Mouse (Mus musculus) MEL (cell line): Measurements from ENCODE around the gene Atf7ip. TPM values are rescaled to one million over a fixed set of nuclear protein-coding genes. Genes with fewer than 3 reads are reported as not detected.

Experiments
- DNase-seq: peaks from one replicate; pipeline ENCODE4 v3.0.0; 2011; ENCODE audit warnings: low read depth, low spot score
- H3K27ac ChIP-seq: 2 replicates; pipeline ENCODE4 v1.5.1; 2012; ENCODE audit warnings: low read depth, mild to moderate bottlenecking, control low read depth, low read length, moderate library complexity; ENCODE audit not compliant: control insufficient read depth
- H3K27me3 ChIP-seq, 2 experiments: fragments of 150-350 bp in 1 of 2; sonication (generic) in 1 of 2; 2 replicates each; pipeline ENCODE4 v1.6.1; 2012; ENCODE audit warnings: low read length in 2 of 2, mild to moderate bottlenecking in 2 of 2, improper control_type of control experiment in 1 of 2, moderate library complexity in 1 of 2; ENCODE audit not compliant: insufficient read depth in 2 of 2, control insufficient read depth in 1 of 2
- H3K36me3 ChIP-seq, 2 experiments: 2 replicates each; pipeline ENCODE4 v1.6.1; 2012 to 2014; ENCODE audit warnings: low read length in 2 of 2, improper control_type of control experiment in 1 of 2, inconsistent platforms in 1 of 2, mild to moderate bottlenecking in 1 of 2; ENCODE audit not compliant: insufficient read depth in 2 of 2, control insufficient read depth in 1 of 2
- H3K4me1 ChIP-seq, 2 experiments: fragments of 150-350 bp in 1 of 2; sonication (generic) in 1 of 2; 2 replicates each; pipeline ENCODE4 v1.6.1; 2012; ENCODE audit warnings: low read length in 2 of 2, improper control_type of control experiment in 1 of 2, mild to moderate bottlenecking in 1 of 2; ENCODE audit not compliant: insufficient read depth in 2 of 2, control insufficient read depth in 1 of 2
- H3K4me3 ChIP-seq, 2 experiments: fragments of 150-350 bp in 1 of 2; sonication (generic) in 1 of 2; 2 replicates each; pipeline ENCODE4 v1.5.1; 2012; ENCODE audit warnings: low read depth in 2 of 2, low read length in 2 of 2, mild to moderate bottlenecking in 2 of 2, moderate library complexity in 2 of 2, control low read depth in 1 of 2, improper control_type of control experiment in 1 of 2; ENCODE audit not compliant: control insufficient read depth in 1 of 2, insufficient read depth in 1 of 2
- H3K79me2 ChIP-seq: 2 replicates; pipeline ENCODE4 v1.6.1; 2012; ENCODE audit warnings: mild to moderate bottlenecking, low read length, moderate library complexity; ENCODE audit not compliant: control insufficient read depth, poor library complexity, insufficient read depth
- H3K9ac ChIP-seq: 2 replicates; pipeline ENCODE4 v1.6.1; 2012; ENCODE audit warnings: low read depth, mild to moderate bottlenecking, control low read depth, low read length, moderate library complexity; ENCODE audit not compliant: control insufficient read depth, poor library complexity, severe bottlenecking
- H3K9me3 ChIP-seq: fragments of 150-350 bp; sonication (generic); replicated peaks from 2 replicates; pipeline ENCODE4 v1.6.1; 2012; ENCODE audit warnings: mild to moderate bottlenecking, low read length, improper control_type of control experiment, moderate library complexity; ENCODE audit not compliant: insufficient read depth
- CHD1 ChIP-seq: IDR thresholded peaks from 2 replicates; pipeline ENCODE4 v1.6.1; 2012; ENCODE audit warnings: low read depth, mild to moderate bottlenecking, inconsistent platforms, low read length, improper control_type of control experiment
- CHD2 ChIP-seq: IDR thresholded peaks from 2 replicates; pipeline ENCODE4 v1.6.1; 2011; ENCODE audit warnings: low read length, improper control_type of control experiment
- CTCF ChIP-seq, 3 experiments: IDR thresholded peaks in 2 of 3; conservative IDR thresholded peaks in 1 of 3; 2 replicates each; pipeline ENCODE4 v1.5.1; 2011 to 2012; ENCODE audit warnings: low read length in 3 of 3, low read depth in 2 of 3, mild to moderate bottlenecking in 2 of 3, improper control_type of control experiment in 1 of 3, inconsistent platforms in 1 of 3, mixed read lengths in 1 of 3, moderate library complexity in 1 of 3; ENCODE audit not compliant: control insufficient read depth in 1 of 3, insufficient read depth in 1 of 3, poor library complexity in 1 of 3, severe bottlenecking in 1 of 3
- EP300 ChIP-seq, 2 experiments: IDR thresholded peaks; 2 replicates each; pipeline ENCODE4 v1.6.1; 2011; ENCODE audit warnings: improper control_type of control experiment in 2 of 2, low read length in 2 of 2, low read depth in 1 of 2, mild to moderate bottlenecking in 1 of 2
- JUND ChIP-seq: IDR thresholded peaks from 2 replicates; pipeline ENCODE4 v1.6.1; 2011; ENCODE audit warnings: low read depth, mild to moderate bottlenecking, improper control_type of control experiment, low read length
- MAFK ChIP-seq: IDR thresholded peaks from 2 replicates; pipeline ENCODE4 v1.6.1; 2011; ENCODE audit warnings: low read depth, mild to moderate bottlenecking, low read length, improper control_type of control experiment, borderline replicate concordance
- MAX ChIP-seq: IDR thresholded peaks from 2 replicates; pipeline ENCODE4 v1.6.1; 2011; ENCODE audit warnings: low read length, improper control_type of control experiment
- MXI1 ChIP-seq: IDR thresholded peaks from 2 replicates; pipeline ENCODE4 v1.6.1; 2011; ENCODE audit warnings: mild to moderate bottlenecking, low read depth, low read length, improper control_type of control experiment
- MYB ChIP-seq: IDR thresholded peaks from 2 replicates; pipeline ENCODE4 v1.6.1; 2011; ENCODE audit warnings: mild to moderate bottlenecking, low read depth, low read length, improper control_type of control experiment
- MYC ChIP-seq: IDR thresholded peaks from 2 replicates; pipeline ENCODE4 v1.6.1; 2011; ENCODE audit warnings: low read depth, mild to moderate bottlenecking, low read length, improper control_type of control experiment, moderate library complexity
- POLR2AphosphoS2 ChIP-seq: IDR thresholded peaks from 2 replicates; pipeline ENCODE4 v1.6.1; 2011; ENCODE audit warnings: low read length, improper control_type of control experiment
- RAD21 ChIP-seq: IDR thresholded peaks from 2 replicates; pipeline ENCODE4 v1.6.1; 2011; ENCODE audit warnings: mild to moderate bottlenecking, low read depth, low read length, improper control_type of control experiment
- TAL1 ChIP-seq: IDR thresholded peaks from 2 replicates; pipeline ENCODE4 v1.6.1; 2012; ENCODE audit warnings: mild to moderate bottlenecking, inconsistent platforms, low read length, moderate library complexity, mixed read lengths
- TBP ChIP-seq: IDR thresholded peaks from 2 replicates; pipeline ENCODE4 v1.8.0; 2011; ENCODE audit warnings: low read depth, low read length, improper control_type of control experiment
- TCF12 ChIP-seq: IDR thresholded peaks from 2 replicates; pipeline ENCODE4 v1.6.1; 2014; ENCODE audit warnings: low read depth, mild to moderate bottlenecking, inconsistent platforms, low read length, improper control_type of control experiment, moderate library complexity
- UBTF ChIP-seq: IDR thresholded peaks from 2 replicates; pipeline ENCODE4 v1.6.1; 2012; ENCODE audit warnings: low read depth, mild to moderate bottlenecking, inconsistent platforms, low read length, improper control_type of control experiment, moderate library complexity, borderline replicate concordance; ENCODE audit not compliant: insufficient read depth
- USF1 ChIP-seq: IDR thresholded peaks from 2 replicates; pipeline ENCODE4 v1.6.1; 2014; ENCODE audit warnings: low read depth, mild to moderate bottlenecking, inconsistent platforms, low read length, improper control_type of control experiment, moderate library complexity
- USF2 ChIP-seq, 2 experiments: IDR thresholded peaks; 2 replicates each; pipeline ENCODE4 v1.6.1; 2011 to 2012; ENCODE audit warnings: improper control_type of control experiment in 2 of 2, low read length in 2 of 2, borderline replicate concordance in 1 of 2, inconsistent platforms in 1 of 2, low read depth in 1 of 2, mild to moderate bottlenecking in 1 of 2; ENCODE audit not compliant: insufficient read depth in 1 of 2
- ZMIZ1 ChIP-seq: IDR thresholded peaks from 2 replicates; pipeline ENCODE4 v1.6.1; 2012; ENCODE audit warnings: low read depth, mild to moderate bottlenecking, inconsistent platforms, low read length, improper control_type of control experiment, moderate library complexity
- ZNF384 ChIP-seq: IDR thresholded peaks from 2 replicates; pipeline ENCODE4 v1.6.1; 2012; ENCODE audit warnings: low read depth, mild to moderate bottlenecking, inconsistent platforms, low read length, improper control_type of control experiment
- polyA plus RNA-seq, 2 experiments: library from polyadenylated mRNA; stranded (reverse) in 1 of 2; unstranded in 1 of 2; fragments of >175 nt in 1 of 2; fragments of >200 nt in 1 of 2; gene quantifications; 2 replicates each; pipeline versions ENCODE4 v1.2.1 to v1.2.4; 2012; ENCODE audit warnings: low replicate concordance in 2 of 2, low read depth in 1 of 2; ENCODE audit not compliant: insufficient read length in 2 of 2, insufficient read depth in 1 of 2, missing spikeins in 1 of 2
- total RNA-seq: library from RNA; depleted of rRNA; stranded (reverse); fragments of 300-350 nt; gene quantifications from 2 replicates; pipeline ENCODE4 v1.2.3, GENCODE M21; 2012

The Atf7ip gene
- total and polyA plus RNA-seq, 3 experiments, result 7.3 to 56.1 (median 24.6) TPM

DNA sequence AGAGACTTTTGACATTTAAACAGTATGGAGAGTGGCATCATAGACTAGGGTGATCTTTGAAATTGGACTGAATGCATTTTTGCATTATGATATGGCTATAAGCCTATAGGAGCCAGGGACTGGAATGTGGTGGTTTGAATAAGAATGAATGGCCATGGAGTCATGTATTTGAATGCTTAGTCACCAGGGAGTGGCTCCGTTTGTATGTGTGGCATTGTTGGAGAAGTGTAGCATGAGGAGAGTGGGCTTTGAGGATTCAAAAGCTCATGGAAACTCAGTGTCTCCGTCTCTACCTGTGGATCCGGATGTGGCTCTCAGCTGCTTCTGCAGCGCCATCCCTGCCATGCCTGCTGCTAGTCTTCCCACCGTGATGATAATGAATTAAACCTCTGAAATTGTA is 35.4 kb downstream of the Atf7ip start:
- Histone ChIP-seq H3K9me3 (no peaks in the 10 kb centered on the region), H3K9ac (no peak overlapping the region), H3K27ac (no peak overlapping the region), H3K4me3 (no peak overlapping the region), H3K4me1 (peaks cover 14 to 20% of the 10 kb centered on the region in 2 experiments), H3K79me2 (peaks cover 47% of the 10 kb centered on the region)
- no peak for DNase-seq
- no peak for TF ChIP-seq MYC
- TF ChIP-seq CHD1, result no peak
- TF ChIP-seq MXI1, result no peak
- no peak for TF ChIP-seq RAD21
- no peak for TF ChIP-seq ZNF384
- no peak for TF ChIP-seq UBTF
- TF ChIP-seq MYB, result no peak
- no peak for TF ChIP-seq MAFK
- TF ChIP-seq USF2 (IDR thresholded peaks at IDR 0.05; ENCODE audit: borderline replicate concordance in 1 of 2, insufficient read depth in 1 of 2, low read depth in 1 of 2, low read length in 2 of 2), result no peak
- TF ChIP-seq MAX, result no peak
- TF ChIP-seq JUND, result no peak
- no peak for TF ChIP-seq TAL1
- no peak for TF ChIP-seq TBP
- TF ChIP-seq ZMIZ1, result no peak
- TF ChIP-seq, all 39 proteins: peak for 0
- no peaks in the 10 kb centered on the region for H3K27me3 ChIP-seq
- H3K36me3 ChIP-seq, result peaks cover 6 to 23% of the 10 kb centered on the region in 2 experiments

DNA sequence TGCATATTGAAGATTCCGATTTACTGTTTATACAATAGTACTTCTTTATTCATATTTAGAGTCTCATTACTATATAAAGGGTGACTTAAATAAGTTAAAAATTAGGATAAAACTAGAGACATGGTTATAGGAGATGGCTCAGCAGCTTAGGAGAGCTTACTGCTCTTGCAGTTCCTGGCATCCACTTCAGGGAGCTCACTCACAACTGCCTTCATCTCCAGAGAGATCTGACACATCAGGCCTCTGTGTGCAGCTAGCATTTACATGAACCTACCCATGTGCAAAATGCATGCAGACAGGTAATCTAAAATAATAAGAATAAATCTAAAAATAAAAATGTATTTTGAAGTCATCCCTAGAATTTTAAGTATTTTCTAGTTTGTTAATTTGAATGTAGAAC is 36.1 kb downstream of the Atf7ip start:
- DNase-seq, result no peak
- TF ChIP-seq POLR2AphosphoS2, result no peak
- no peak for TF ChIP-seq MAFK
- TF ChIP-seq ZMIZ1, result no peak
- TF ChIP-seq UBTF, result no peak
- TF ChIP-seq MXI1, result no peak
- no peak for TF ChIP-seq USF1
- TF ChIP-seq EP300 (IDR thresholded peaks at IDR 0.05; ENCODE audit: low read depth in 1 of 2, low read length in 2 of 2), result no peak
- no peak for TF ChIP-seq CHD2
- TF ChIP-seq TCF12, result no peak
- TF ChIP-seq CTCF (IDR thresholded peaks at IDR 0.05 in 2 of 3, conservative IDR thresholded peaks at IDR 0.05 in 1 of 3; ENCODE audit: control insufficient read depth in 1 of 3, insufficient read depth in 1 of 3, low read depth in 2 of 3, low read length in 3 of 3, poor library complexity in 1 of 3, severe bottlenecking in 1 of 3), result no peak

More for the DNA sequence above, 36.1 kb downstream of the Atf7ip start:
- Histone ChIP-seq H3K36me3 (peaks cover 6 to 26% of the 10 kb centered on the region in 2 experiments), H3K79me2 (peaks cover 50% of the 10 kb centered on the region), H3K4me3 (no peak overlapping the region), H3K27ac (no peak overlapping the region), H3K9me3 (no peaks in the 10 kb centered on the region), H3K9ac (no peak overlapping the region; the same call in 1 of the 2 replicates), H3K27me3 (no peaks in the 10 kb centered on the region), H3K4me1 (peaks cover 14 to 22% of the 10 kb centered on the region in 2 experiments)
